Mouse (Mus musculus): ENCODE measurements at regions not wholly inside any gene's neighbourhood (a gene's known extent, or its start where the extent isn't known, plus 50 kb on each side); places are given as distances from the start of the nearest gene placed in this dataset.

GRCm38 (mm10) chr14:12877337-12877662, 54.4 kb upstream of the Cadps start:
- TF ChIP-seq CTCF (IDR thresholded peaks at IDR 0.05) (no peak), POLR2A (IDR thresholded peaks at IDR 0.05; ENCODE audit: insufficient read depth, low read depth, low read length) (no peak), EP300 (IDR thresholded peaks at IDR 0.05; ENCODE audit: insufficient read depth, low read depth, low read length) (no peak)
